Mouse (Mus musculus) naive thymus-derived CD4-positive, alpha-beta T cell, adult 5 months (primary cell): ENCODE results near the gene Ercc6. TPM values are rescaled to one million over a fixed set of nuclear protein-coding genes. Genes with fewer than 3 reads are reported as not detected.

ENCODE experiments used
- polyA plus RNA-seq: library from polyadenylated mRNA; unstranded; fragments of 100-300 nt; shearing (Covaris generic); gene quantifications from one replicate; pipeline ENCODE4 v1.2.1, GENCODE M21; 2017

Ercc6 gene
- 52.4 TPM for polyA plus RNA-seq

DNA sequence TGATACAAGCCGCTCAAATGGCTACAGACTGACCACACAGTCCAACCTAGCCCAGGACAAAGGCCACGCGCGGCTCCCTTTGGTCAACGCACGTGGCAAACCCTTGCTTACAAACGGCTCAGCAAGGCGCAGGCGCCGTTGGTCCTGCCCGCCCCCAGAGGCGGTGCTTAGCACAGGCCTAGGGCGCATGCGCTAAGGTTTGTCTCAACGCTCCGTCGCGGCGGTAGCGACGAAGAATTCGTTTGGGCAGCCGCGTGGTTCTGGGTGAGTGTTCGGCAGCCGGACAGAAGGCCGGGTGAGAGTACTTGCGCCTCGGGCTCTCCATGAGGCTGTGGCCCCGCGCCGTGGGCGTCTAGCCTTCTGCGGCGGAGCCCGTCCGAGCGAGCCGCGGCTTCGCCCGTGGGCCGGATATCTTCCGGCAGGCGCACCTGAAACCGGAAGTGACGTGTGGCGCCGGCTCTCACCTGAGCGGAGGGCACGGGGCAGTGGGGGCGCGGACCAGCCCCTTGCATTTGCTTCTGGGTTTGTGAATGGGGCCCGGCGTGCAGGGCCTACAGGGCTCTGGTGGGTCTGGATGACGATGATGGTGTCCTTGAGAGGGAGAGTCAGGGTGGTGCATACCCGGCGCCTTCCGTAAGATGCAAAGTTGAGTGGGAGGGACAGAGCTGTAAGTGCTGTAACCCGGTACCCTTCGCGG, at the start of gene Ercc6:
Gene Ercc6 (plus strand): TSS at position 186 of the 697 bp plus-strand sequence.

GRCm38 (mm10) chr14:32464601-32465505, 48.5 kb upstream of the Ercc6 start, which contains the start of gene Slc18a3:
Gene Slc18a3 (minus strand): TSS chr14:32464850.

DNA sequence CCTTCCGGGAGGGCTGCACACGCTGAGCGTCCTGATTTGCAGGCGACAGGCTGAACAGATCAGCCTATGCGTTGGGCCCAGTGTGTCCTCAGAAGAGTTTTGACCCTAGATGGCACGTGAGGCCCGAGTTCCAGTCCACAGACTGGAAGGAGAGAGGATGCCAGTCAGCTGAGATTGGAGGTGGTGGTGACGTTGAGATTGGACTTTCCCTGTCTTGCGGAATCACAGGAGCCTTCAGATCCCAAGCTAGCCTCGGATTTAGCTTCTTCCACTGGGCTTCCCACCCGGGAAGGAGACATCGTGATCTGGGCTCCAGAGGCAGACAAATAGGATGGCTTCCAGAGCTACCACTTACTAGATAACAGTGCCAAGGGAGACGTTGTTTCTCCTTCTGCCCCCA, 47.4 kb upstream of the Ercc6 start, which contains the start of gene Chat:
Gene Chat (minus strand): TSS at position 101 of the 400 bp plus-strand sequence.

GRCm38 (mm10) chr14:32599290-32600041, 86.1 kb downstream of the Ercc6 start, which contains the start of gene Prrxl1:
Gene Prrxl1 (plus strand): TSS chr14:32599407.

Other genes starting within 250 kb of the Ercc6 start
- gene Ogdhl, start 191.5 kb upstream of the Ercc6 start, polyA plus RNA-seq, result 0.10 TPM
- gene 1700024G13Rik, start 125.1 kb upstream of the Ercc6 start, polyA plus RNA-seq, result not detected
- gene Slc18a3, start 48.7 kb upstream of the Ercc6 start, polyA plus RNA-seq, result not detected
- gene Chat, start 47.5 kb upstream of the Ercc6 start, polyA plus RNA-seq, result 0.19 TPM
- gene Prrxl1, start 85.9 kb downstream of the Ercc6 start, polyA plus RNA-seq, result not detected
- not detected for gene 3425401B19Rik, start 171.8 kb downstream of the Ercc6 start, polyA plus RNA-seq